Mouse (Mus musculus) limb, embryonic 14.5 days (tissue): ENCODE measurements at regions not wholly inside any gene's neighbourhood (a gene's known extent, or its start where the extent isn't known, plus 50 kb on each side); places are given as distances from the start of the nearest gene placed in this dataset.
A peak's percentile ranks its signal among the peaks of the same experiment; 100 is the strongest.

Experiments
- ATAC-seq: fragments of 200-750 bp; cut with Nextera tagmentation; 2 replicates; pipeline ENCODE4 v1.8.0; 2017; ENCODE audit warnings: low read depth, moderate number of reproducible peaks, moderate TSS enrichment; ENCODE audit not compliant: low FRiP score
- DNase-seq: peaks from one replicate; pipeline ENCODE4 v3.0.0-alpha.2; 2015; ENCODE audit warnings: low spot score
- H3K27ac ChIP-seq: fragments of 300-500 bp; sonication (generic); replicated peaks from 2 replicates; pipeline ENCODE4 v1.5.1; 2014; ENCODE audit warnings: low read depth, mild to moderate bottlenecking, low read length, moderate library complexity, mixed read lengths
- H3K27me3 ChIP-seq: fragments of 300-500 bp; sonication (generic); 2 replicates; pipeline ENCODE4 v1.6.1; 2014; ENCODE audit warnings: low read length, mixed read lengths; ENCODE audit not compliant: control insufficient read depth, insufficient read depth
- H3K36me3 ChIP-seq: fragments of 300-500 bp; sonication (generic); 2 replicates; pipeline ENCODE4 v1.6.1; 2014; ENCODE audit warnings: mild to moderate bottlenecking, low read length, moderate library complexity, mixed read lengths; ENCODE audit not compliant: control insufficient read depth, insufficient read depth
- H3K4me1 ChIP-seq: fragments of 300-500 bp; sonication (generic); 2 replicates; pipeline ENCODE4 v1.6.1; 2014; ENCODE audit warnings: antibody characterized with exemption, low read length, mixed read lengths; ENCODE audit not compliant: control insufficient read depth, insufficient read depth
- H3K4me2 ChIP-seq: fragments of 300-500 bp; sonication (generic); replicated peaks from 2 replicates; pipeline ENCODE4 v1.6.1; 2014; ENCODE audit warnings: low read depth, mild to moderate bottlenecking, low read length, moderate library complexity; ENCODE audit not compliant: severe bottlenecking
- H3K4me3 ChIP-seq: fragments of 300-500 bp; sonication (generic); replicated peaks from 2 replicates; pipeline ENCODE4 v1.5.1; 2014; ENCODE audit warnings: low read length
- H3K9ac ChIP-seq: fragments of 300-500 bp; sonication (generic); 2 replicates; pipeline ENCODE4 v1.6.1; 2014; ENCODE audit warnings: mild to moderate bottlenecking, low read depth, low read length, moderate library complexity; ENCODE audit not compliant: severe bottlenecking
- H3K9me3 ChIP-seq: fragments of 300-500 bp; sonication (generic); 2 replicates; pipeline ENCODE4 v1.6.1; 2016; ENCODE audit warnings: low read length; ENCODE audit not compliant: control insufficient read depth
- POLR2A ChIP-seq: fragments of 200-500 bp; IDR thresholded peaks from 2 replicates; pipeline ENCODE4 v1.8.0; 2012; ENCODE audit warnings: inconsistent platforms, mild to moderate bottlenecking, moderate library complexity, borderline replicate concordance; ENCODE audit not compliant: insufficient read depth, insufficient read length; ENCODE audit errors: extremely low read depth
- WGBS: fragments of 180-500 bp; shearing (Covaris S2); extraction: QIAGEN DNeasy Blood & Tissue Kit; methylation state at CpG from one replicate; pipeline ENCODE4 v1.1.7; 2014; 5-methylcytosine and 5-hydroxymethylcytosine counted together

DNA sequence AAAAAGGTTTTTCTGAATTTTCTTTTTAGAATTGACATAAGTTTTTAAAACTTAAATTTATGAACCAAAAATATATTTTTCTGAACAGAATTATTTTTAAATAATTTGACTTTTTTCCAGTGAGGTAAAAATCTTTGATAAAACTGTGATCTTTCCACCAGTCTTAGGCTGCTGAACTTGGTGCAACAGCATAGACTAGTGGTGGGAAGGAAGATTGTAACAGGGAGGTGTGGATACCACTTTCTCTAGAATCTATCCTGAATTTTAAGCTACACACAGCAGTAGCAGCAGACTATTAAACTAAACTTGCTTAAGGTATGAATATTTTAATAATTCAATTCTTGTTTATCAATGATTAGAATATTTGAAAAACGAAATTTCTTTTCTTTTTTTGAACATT is 191.4 kb upstream of the Vrk2 start:
- Histone ChIP-seq H3K4me1 (peaks cover 6% of the 10 kb centered on the region; the same call in 1 of the 2 replicates), H3K27ac (no peak overlapping the region), H3K9me3 (no peaks in the 10 kb centered on the region), H3K27me3 (no peaks in the 10 kb centered on the region), H3K4me3 (no peak overlapping the region), H3K36me3 (no peaks in the 10 kb centered on the region), H3K4me2 (no peak overlapping the region), H3K9ac (no peak overlapping the region)
- DNase-seq: no peak
- peak; percentile 63; the same call in 1 of the 2 replicates for ATAC-seq
- WGBS: 18% methylated on average over 1 of the region's 1 CpGs
- no peak for TF ChIP-seq POLR2A

DNA sequence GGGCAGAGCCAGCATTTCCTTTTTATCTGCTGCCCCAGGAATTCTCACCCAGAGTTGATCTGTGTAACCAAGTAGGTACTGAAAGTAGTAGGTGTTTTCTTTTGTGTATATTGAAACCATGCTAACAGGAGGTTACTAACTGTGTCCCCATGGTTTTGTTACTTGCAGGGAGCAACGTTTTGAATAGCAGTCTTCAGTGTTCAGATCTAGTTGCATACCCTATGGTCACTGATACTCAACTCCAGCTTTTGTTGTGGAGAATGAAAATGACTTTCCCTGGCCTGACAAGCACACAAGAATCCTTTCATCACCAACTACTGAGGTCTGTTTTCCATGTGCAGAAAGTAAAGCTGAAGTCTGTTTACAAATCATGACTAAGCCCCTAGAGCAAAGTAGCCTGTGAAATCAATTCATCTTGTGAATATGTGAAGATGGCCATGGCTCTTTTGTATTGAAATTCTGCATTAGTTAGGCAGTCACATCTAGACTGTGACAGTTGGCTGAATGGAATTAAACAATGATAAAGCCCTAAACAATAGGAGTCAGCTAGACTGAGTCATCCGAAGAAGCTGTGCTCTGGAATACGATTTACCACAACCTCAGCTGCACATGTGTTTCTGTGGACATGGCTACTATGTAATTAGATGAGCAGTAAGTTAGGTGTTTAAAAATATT is 179.5 kb upstream of the Vrk2 start:
- no peaks in the 10 kb centered on the region for H3K4me1 ChIP-seq
- 48% methylated on average over 3 of the region's 3 CpGs for WGBS
- H3K27ac ChIP-seq: no peak overlapping the region
- ATAC-seq (no peak), DNase-seq (no peak)
- no peaks in the 10 kb centered on the region for H3K36me3 ChIP-seq
- no peak overlapping the region for H3K4me3 ChIP-seq
- H3K27me3 ChIP-seq: no peaks in the 10 kb centered on the region
- H3K9me3 ChIP-seq: no peaks in the 10 kb centered on the region
- TF ChIP-seq POLR2A: no peak
- H3K9ac ChIP-seq: no peak overlapping the region
- no peak overlapping the region for H3K4me2 ChIP-seq

DNA sequence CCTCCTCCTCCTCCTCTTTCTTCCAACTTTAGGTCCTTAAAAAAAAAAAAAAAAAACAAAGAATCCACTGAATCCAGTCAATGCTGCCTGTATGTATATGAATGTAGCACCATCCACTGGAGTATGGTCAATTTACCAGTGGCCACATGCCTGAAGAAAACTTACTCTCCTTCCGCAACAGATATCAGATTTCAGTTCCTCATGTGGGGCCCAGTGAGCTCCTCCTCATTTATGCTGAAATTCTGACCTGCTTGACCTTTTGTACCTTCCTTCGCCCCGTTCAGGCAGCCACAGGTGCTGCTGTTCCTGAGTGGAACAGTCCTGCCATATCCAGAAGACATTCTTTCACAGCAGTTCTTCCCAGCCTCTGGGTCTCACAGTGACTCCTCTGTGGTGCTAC is 161.8 kb upstream of the Vrk2 start:
- H3K4me2 ChIP-seq: no peak overlapping the region
- no peak for ATAC-seq
- H3K4me1 ChIP-seq: no peaks in the 10 kb centered on the region
- WGBS: 68% methylated on average over 3 of the region's 3 CpGs
- H3K4me3 ChIP-seq: no peak overlapping the region
- no peaks in the 10 kb centered on the region for H3K36me3 ChIP-seq
- H3K27me3 ChIP-seq: no peaks in the 10 kb centered on the region
- no peak for TF ChIP-seq POLR2A
- no peak overlapping the region for H3K27ac ChIP-seq
- no peak for DNase-seq
- no peak overlapping the region for H3K9ac ChIP-seq
- no peaks in the 10 kb centered on the region for H3K9me3 ChIP-seq

DNA sequence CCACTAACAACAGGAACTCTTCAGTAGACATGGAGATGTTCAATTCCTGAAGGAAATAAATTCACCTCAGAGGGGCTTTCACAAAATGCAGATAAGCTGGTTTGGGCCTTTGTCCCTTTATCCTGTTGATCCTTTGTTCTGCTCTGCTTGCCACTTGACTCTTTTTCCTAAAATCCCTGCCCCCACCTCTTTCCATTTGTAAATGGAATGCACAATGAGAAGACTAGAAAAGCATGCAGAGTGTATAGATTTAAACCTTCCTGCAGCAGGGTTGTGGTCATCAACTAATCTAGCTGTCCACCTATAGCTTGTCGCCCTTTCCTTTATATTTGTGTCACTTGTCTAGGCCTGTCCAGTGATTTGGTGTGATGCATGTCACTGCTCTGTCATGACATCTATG is 159.8 kb upstream of the Vrk2 start:
- H3K36me3 ChIP-seq: no peaks in the 10 kb centered on the region
- no peaks in the 10 kb centered on the region for H3K4me1 ChIP-seq
- WGBS: 87% methylated on average over 1 of the region's 1 CpGs
- no peak overlapping the region for H3K9ac ChIP-seq
- DNase-seq (no peak), ATAC-seq (no peak)
- no peak overlapping the region for H3K27ac ChIP-seq
- H3K27me3 ChIP-seq: no peaks in the 10 kb centered on the region
- H3K9me3 ChIP-seq: no peaks in the 10 kb centered on the region
- no peak overlapping the region for H3K4me3 ChIP-seq
- H3K4me2 ChIP-seq: no peak overlapping the region
- TF ChIP-seq POLR2A: no peak

DNA sequence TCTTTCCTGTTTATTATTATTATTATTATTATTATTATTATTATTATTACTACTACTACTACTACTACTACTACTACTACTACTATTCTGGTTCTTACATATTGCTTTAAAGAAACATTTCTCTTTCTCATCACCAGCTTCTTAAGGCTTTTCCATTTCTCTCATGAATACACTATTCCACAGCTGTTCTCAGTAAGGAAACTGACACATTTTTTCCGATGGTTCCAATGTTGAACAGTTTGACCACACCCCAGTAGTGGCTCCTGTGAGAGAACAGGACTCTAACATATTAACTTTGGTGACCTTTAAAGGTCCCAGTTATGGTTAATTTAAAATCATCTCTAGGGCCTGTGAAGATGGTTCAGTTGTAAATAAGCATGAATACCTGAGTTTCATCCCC is 148.4 kb upstream of the Vrk2 start:
- H3K9ac ChIP-seq: no peak overlapping the region
- TF ChIP-seq POLR2A: no peak
- H3K27me3 ChIP-seq: no peaks in the 10 kb centered on the region
- H3K9me3 ChIP-seq: no peaks in the 10 kb centered on the region
- no peak overlapping the region for H3K4me3 ChIP-seq
- H3K4me1 ChIP-seq: no peaks in the 10 kb centered on the region
- H3K36me3 ChIP-seq: no peaks in the 10 kb centered on the region
- no peak overlapping the region for H3K4me2 ChIP-seq
- WGBS: 90% methylated on average over 1 of the region's 1 CpGs
- no peak overlapping the region for H3K27ac ChIP-seq
- DNase-seq (no peak), ATAC-seq (no peak)

DNA sequence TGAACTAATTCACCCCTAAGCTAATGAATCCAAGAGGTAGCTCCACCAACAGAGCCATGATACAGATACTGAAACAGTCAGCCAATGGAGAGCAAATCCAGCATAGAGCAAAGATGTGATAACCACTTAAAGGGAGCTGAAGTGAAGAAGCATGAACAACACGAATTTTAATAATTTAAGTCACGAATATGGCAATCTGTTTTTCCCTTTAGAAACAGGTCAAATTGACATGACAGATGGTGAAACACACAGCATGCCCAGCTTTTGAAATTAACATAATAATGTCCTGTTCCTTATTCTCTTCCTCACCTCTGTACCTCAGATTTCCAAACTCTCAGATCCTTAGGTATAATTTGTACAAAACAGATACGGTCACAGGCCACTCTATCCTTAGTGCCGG is 145.9 kb upstream of the Vrk2 start:
- Histone ChIP-seq H3K4me3 (no peak overlapping the region), H3K27me3 (no peaks in the 10 kb centered on the region), H3K27ac (no peak overlapping the region), H3K4me1 (no peaks in the 10 kb centered on the region), H3K9me3 (no peaks in the 10 kb centered on the region), H3K4me2 (no peak overlapping the region), H3K9ac (no peak overlapping the region), H3K36me3 (no peaks in the 10 kb centered on the region)
- no peak for ATAC-seq
- 85% methylated on average over 4 of the region's 4 CpGs for WGBS
- TF ChIP-seq POLR2A: no peak
- DNase-seq: no peak
